Mouse (Mus musculus): ENCODE data around the gene Limch1. TPM values are rescaled to one million over a fixed set of nuclear protein-coding genes. Genes with fewer than 3 reads are reported as not detected.

Gene Limch1
- polyA plus RNA-seq, 1 experiment from 2014 or later: 58.6 TPM

DNA sequence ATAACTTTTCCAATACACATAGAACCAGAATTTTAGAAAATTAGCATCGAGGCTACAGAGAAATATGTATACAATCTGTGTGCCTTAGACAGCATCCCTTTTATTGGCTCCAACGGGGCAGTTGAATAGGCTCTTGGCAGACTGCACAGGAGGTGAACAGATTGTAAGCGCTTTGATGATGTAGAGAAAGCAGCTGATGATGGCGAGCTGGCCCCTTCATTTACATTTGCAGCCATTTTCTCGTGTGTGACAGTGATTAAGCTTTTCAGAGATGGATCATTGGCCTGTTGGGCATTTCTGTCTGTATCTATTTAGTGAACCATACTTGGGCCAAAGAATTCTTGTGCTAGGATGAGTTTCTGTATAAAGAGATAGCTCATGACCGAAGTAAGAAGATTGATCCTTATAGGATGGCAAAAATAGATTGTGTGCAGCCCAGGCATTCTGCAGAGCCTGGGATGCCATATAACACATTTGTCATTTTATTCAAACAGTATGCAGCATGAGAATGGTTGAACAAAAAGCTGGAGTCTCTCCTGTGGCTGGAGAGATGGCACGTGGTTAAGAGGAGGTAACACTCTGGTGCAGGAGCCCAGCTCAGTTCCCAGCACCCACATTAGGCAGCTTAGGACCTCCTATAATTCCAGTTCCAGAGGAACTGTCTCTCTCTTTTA lies 208.5 kb downstream of the Limch1 start:
- no peaks in the 10 kb centered on the region for H3K27me3 ChIP-seq (ENCODE audit: control insufficient read depth, insufficient read depth, low read length)
- H3K9ac ChIP-seq: no peak overlapping the region
- peak overlapping the region; percentile 59 for H3K27ac ChIP-seq
- peaks cover 6% of the 10 kb centered on the region; the same call in 1 of the 2 replicates for H3K9me3 ChIP-seq (ENCODE audit: control insufficient read depth, low read length)
- H3K4me3 ChIP-seq (replicated peaks; ENCODE audit: low read length): no peak overlapping the region
- peaks cover 4% of the 10 kb centered on the region; the same call in 1 of the 2 replicates for H3K4me1 ChIP-seq (replicated peaks; ENCODE audit: control insufficient read depth, insufficient read depth, low read length)
- 35% methylated on average over 7 of the region's 7 CpGs for WGBS
- H3K4me2 ChIP-seq (replicated peaks): no peak overlapping the region
- no peaks in the 10 kb centered on the region for H3K36me3 ChIP-seq (replicated peaks; ENCODE audit: control insufficient read depth, insufficient read depth)
- ATAC-seq (ENCODE audit: low FRiP score) (0 out of 2 replicates have a peak, but pooled peaks have one; percentile 34), DNase-seq (ENCODE audit: low spot score) (peak; percentile 71)

DNA sequence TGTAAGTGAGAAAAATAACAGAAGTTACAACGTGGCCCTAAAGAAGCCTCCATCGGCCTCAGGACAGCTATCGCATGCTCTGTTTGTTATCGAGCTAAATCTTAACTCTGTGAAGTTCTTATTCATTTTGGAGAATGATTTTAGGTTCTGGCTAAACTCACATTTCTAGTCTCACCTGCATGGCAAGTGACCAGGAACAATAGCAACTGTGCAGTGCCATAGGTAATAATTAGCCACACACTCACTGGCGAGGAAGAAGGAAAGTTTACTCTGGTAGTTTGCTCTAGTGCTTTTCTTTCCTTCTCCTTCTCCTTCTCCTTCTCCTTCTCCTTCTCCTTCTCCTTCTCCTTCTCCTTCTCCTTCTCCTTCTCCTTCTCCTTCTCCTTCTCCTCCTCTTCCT lies 209.6 kb downstream of the Limch1 start:
- Histone ChIP-seq H3K27ac (no peak overlapping the region), H3K4me2 (replicated peaks) (no peak overlapping the region), H3K4me1 (replicated peaks; ENCODE audit: control insufficient read depth, insufficient read depth, low read length) (0 out of 2 replicates have a peak, but pooled peaks cover 4% of the 10 kb centered on the region), H3K9ac (no peak overlapping the region), H3K27me3 (ENCODE audit: control insufficient read depth, insufficient read depth, low read length) (no peaks in the 10 kb centered on the region), H3K4me3 (replicated peaks; ENCODE audit: low read length) (no peak overlapping the region), H3K36me3 (replicated peaks; ENCODE audit: control insufficient read depth, insufficient read depth) (no peaks in the 10 kb centered on the region), H3K9me3 (ENCODE audit: control insufficient read depth, low read length) (peaks cover 6% of the 10 kb centered on the region; the same call in 1 of the 2 replicates)
- 91% methylated on average over 5 of the region's 5 CpGs for WGBS
- no peak for ATAC-seq (ENCODE audit: low FRiP score)
- no peak for DNase-seq (ENCODE audit: low spot score)

DNA sequence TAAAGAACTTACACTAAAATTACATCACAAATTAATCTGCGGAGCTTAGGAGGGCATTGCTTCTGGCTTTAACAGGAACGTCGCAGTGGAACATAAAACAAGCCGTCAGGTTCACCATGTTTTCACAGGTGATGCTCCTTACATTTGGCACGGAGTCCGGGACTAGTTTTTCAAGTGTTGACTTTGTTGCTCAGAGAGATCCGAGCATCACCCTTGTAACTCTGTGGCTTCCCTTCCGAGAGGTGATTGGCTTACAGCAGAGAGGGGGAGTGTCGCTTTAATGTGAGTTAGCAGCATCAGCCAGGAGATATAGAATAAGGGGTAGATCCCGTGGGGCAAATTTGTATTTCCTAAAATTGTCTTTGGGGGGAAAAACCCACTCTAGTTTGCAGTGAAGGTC lies 212.0 kb downstream of the Limch1 start:
- no peaks in the 10 kb centered on the region for H3K27me3 ChIP-seq (ENCODE audit: control insufficient read depth, insufficient read depth, low read length)
- H3K27ac ChIP-seq: no peak overlapping the region
- no peak overlapping the region for H3K9ac ChIP-seq
- peaks cover under 1% of the 10 kb centered on the region; the same call in 1 of the 2 replicates for H3K9me3 ChIP-seq (ENCODE audit: control insufficient read depth, low read length)
- DNase-seq (ENCODE audit: low spot score) (no peak), ATAC-seq (ENCODE audit: low FRiP score) (no peak)
- WGBS: 84% methylated on average over 10 of the region's 10 CpGs
- 0 out of 2 replicates have a peak, but pooled peaks cover 4% of the 10 kb centered on the region for H3K4me1 ChIP-seq (replicated peaks; ENCODE audit: control insufficient read depth, insufficient read depth, low read length)
- H3K36me3 ChIP-seq (replicated peaks; ENCODE audit: control insufficient read depth, insufficient read depth): no peaks in the 10 kb centered on the region
- H3K4me3 ChIP-seq (replicated peaks; ENCODE audit: low read length): no peak overlapping the region
- no peak overlapping the region for H3K4me2 ChIP-seq (replicated peaks)

DNA sequence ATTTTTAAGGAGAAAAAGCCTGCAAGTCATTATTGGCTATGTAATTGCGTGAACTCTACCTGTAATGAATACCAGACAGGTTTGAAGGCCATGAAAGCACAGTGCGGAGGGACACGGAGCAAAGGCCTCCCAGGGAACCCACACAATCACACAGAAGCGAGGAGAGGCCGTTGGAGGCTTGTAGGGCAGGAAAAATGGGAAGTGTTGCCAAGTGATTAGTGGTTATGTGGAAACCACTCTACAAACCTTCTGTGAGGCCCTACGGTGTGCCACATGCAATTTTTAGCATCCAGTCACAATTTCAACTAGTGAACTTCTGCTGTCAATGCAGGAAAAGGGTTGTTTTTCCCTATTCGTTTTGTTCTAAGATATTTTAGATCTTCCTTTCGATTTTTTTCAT lies 212.5 kb downstream of the Limch1 start:
- no peak overlapping the region for H3K27ac ChIP-seq
- H3K9ac ChIP-seq: no peak overlapping the region
- 0 out of 2 replicates have a peak, but pooled peaks cover 4% of the 10 kb centered on the region for H3K4me1 ChIP-seq (replicated peaks; ENCODE audit: control insufficient read depth, insufficient read depth, low read length)
- no peaks in the 10 kb centered on the region for H3K36me3 ChIP-seq (replicated peaks; ENCODE audit: control insufficient read depth, insufficient read depth)
- no peak for ATAC-seq (ENCODE audit: low FRiP score)
- no peaks in the 10 kb centered on the region for H3K27me3 ChIP-seq (ENCODE audit: control insufficient read depth, insufficient read depth, low read length)
- no peak overlapping the region for H3K4me3 ChIP-seq (replicated peaks; ENCODE audit: low read length)
- DNase-seq (ENCODE audit: low spot score): no peak
- H3K4me2 ChIP-seq (replicated peaks): no peak overlapping the region
- 80% methylated on average over 8 of the region's 8 CpGs for WGBS
- no peaks in the 10 kb centered on the region for H3K9me3 ChIP-seq (ENCODE audit: control insufficient read depth, low read length)

DNA sequence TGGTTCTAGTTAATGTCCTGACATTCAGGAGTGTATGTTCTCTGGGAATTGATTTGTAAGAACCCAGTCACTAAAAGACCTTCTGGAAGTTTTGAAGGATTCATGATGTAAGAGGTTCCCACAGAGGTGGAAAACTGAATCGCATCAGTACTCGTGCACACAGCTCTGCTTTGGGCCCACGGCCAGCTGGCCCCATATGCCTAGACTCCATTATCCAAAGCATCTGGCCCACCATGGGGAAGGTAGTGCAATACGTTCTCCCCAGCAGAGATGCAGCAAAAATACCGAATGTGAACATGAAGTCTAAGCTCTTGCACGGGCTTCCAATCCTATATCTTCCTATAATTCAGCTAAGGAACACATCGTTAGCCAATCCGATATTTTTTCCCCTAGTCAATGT lies 214.3 kb downstream of the Limch1 start:
- Histone ChIP-seq H3K4me1 (replicated peaks; ENCODE audit: control insufficient read depth, insufficient read depth, low read length) (no peaks in the 10 kb centered on the region), H3K9ac (no peak overlapping the region), H3K36me3 (replicated peaks; ENCODE audit: control insufficient read depth, insufficient read depth) (no peaks in the 10 kb centered on the region), H3K27me3 (ENCODE audit: control insufficient read depth, insufficient read depth, low read length) (no peaks in the 10 kb centered on the region), H3K4me2 (replicated peaks) (no peak overlapping the region), H3K9me3 (ENCODE audit: control insufficient read depth, low read length) (no peaks in the 10 kb centered on the region), H3K4me3 (replicated peaks; ENCODE audit: low read length) (no peak overlapping the region), H3K27ac (no peak overlapping the region)
- ATAC-seq (ENCODE audit: low FRiP score) (no peak), DNase-seq (ENCODE audit: low spot score) (no peak)
- 77% methylated on average over 8 of the region's 8 CpGs for WGBS

DNA sequence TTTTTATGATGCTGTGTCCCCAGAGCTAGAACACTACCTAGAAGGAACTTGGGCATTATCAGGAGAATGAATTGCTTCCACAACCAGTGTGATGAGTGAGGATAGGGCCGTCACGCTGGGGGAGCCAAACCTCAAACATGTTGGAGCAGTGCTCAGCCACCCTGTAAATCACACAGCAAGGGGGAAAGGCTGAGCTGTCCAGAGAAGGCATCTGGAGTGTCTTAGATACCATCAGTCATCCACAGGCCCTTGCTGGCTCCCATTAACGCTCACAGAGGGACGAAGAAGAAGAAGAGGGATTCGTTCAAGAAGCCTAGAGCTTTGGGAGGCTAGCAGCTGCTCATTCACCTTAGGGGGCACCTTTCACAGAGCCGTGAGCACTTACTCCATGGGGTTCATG lies 219.8 kb downstream of the Limch1 start:
- H3K27me3 ChIP-seq (ENCODE audit: control insufficient read depth, insufficient read depth, low read length): no peaks in the 10 kb centered on the region
- ATAC-seq (ENCODE audit: low FRiP score): no peak
- H3K9ac ChIP-seq: no peak overlapping the region
- H3K4me2 ChIP-seq (replicated peaks): no peak overlapping the region
- no peaks in the 10 kb centered on the region for H3K36me3 ChIP-seq (replicated peaks; ENCODE audit: control insufficient read depth, insufficient read depth)
- 44% methylated on average over 6 of the region's 6 CpGs for WGBS
- DNase-seq (ENCODE audit: low spot score): no peak
- H3K9me3 ChIP-seq (ENCODE audit: control insufficient read depth, low read length): no peaks in the 10 kb centered on the region
- peaks cover 33% of the 10 kb centered on the region for H3K4me1 ChIP-seq (replicated peaks; ENCODE audit: control insufficient read depth, insufficient read depth, low read length)
- no peak overlapping the region for H3K4me3 ChIP-seq (replicated peaks; ENCODE audit: low read length)
- H3K27ac ChIP-seq: no peak overlapping the region

DNA sequence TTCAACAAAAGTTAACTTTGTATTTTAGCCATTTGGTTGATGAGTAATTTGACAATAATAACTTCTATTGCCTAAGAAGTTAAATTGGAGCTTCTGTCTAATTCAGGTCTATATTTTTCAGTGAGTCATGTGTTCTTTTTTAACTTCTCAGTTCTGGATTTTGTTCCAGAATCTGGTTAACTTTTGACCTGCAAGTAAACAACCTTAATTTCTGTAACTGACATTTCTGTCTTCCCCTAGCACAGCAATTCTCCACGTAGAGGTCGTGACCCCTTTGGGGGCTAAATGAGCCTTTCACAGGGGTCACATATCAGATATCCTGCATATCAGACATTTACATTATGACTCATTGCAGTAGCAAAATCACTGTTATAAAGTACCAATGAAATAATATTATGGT lies 221.5 kb downstream of the Limch1 start:
- Histone ChIP-seq H3K9ac (no peak overlapping the region), H3K4me3 (replicated peaks; ENCODE audit: low read length) (no peak overlapping the region), H3K36me3 (replicated peaks; ENCODE audit: control insufficient read depth, insufficient read depth) (no peaks in the 10 kb centered on the region), H3K27me3 (ENCODE audit: control insufficient read depth, insufficient read depth, low read length) (no peaks in the 10 kb centered on the region), H3K4me2 (replicated peaks) (peak overlapping the region; percentile 54; the same call in 1 of the 2 replicates), H3K9me3 (ENCODE audit: control insufficient read depth, low read length) (no peaks in the 10 kb centered on the region), H3K27ac (peak overlapping the region; percentile 72; the same call in 1 of the 2 replicates), H3K4me1 (replicated peaks; ENCODE audit: control insufficient read depth, insufficient read depth, low read length) (peaks cover 33% of the 10 kb centered on the region)
- ATAC-seq (ENCODE audit: low FRiP score) (no peak), DNase-seq (ENCODE audit: low spot score) (no peak)
- WGBS: 45% methylated on average over 2 of the region's 2 CpGs

DNA sequence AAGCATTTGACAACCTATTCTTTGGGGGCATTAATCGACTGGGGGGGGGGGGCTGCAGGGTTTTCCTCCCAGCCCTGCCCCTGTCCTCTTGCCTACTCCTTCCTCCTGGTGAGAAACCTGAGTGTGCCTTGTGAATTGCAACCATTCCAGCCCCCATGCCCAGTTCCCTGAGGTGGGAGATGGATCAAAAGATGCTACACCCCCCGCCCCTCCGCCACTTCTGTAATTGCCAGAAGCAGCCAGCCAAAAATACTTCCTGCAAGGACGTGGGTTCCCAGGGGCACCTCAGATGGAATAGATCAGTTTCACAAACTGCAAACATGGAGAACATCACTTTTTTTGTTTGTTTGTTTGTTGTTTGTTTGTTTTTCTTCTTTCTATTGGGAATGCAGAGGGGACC lies 222.0 kb downstream of the Limch1 start:
- peak; percentile 48 for DNase-seq (ENCODE audit: low spot score)
- 9% methylated on average over 4 of the region's 4 CpGs for WGBS
- ATAC-seq (ENCODE audit: low FRiP score): peak; percentile 25; the same call in 1 of the 2 replicates

DNA sequence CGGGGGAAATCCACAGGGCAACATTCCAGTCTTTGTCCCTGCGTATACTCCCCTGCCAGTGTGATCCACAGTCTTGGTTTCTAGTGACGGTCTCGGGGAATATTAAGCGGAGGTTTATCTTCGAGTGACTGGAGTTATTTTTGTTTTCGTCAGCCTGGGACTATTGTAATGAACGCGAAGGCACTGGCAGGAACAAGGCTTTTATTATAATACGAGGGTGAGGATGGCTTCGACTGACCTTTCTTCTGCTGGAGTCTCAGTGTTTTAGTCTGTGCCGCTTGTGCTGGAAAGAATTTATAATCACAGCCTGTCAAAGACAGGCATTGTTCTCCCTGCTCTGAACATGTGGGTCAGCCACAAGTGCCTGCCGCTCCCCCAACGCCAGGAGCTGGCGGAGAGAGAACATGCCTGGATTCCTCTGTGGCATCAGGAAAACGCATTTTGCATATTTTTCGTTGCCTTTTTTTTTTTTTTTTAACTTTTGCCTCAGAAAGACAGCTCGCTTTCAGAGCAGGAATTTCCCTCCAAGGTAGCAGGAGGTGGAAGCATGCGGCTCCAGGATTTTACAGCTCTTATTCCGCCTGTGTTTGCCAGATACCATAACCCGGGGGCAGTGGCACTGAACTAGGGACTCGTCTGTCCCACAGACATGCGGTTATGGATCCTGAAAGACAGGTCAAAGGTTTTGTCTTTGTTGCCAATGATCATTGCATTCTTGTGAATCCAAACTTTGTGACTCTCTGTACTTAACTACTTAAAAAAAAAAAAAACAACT lies 222.6 kb downstream of the Limch1 start:
- Histone ChIP-seq H3K4me2 (replicated peaks) (peak overlapping the region; percentile 54), H3K27ac (peak overlapping the region; percentile 72), H3K27me3 (ENCODE audit: control insufficient read depth, insufficient read depth, low read length) (no peaks in the 10 kb centered on the region), H3K4me3 (replicated peaks; ENCODE audit: low read length) (peak overlapping the region; percentile 14), H3K9ac (peak overlapping the region; percentile 50), H3K9me3 (ENCODE audit: control insufficient read depth, low read length) (no peaks in the 10 kb centered on the region), H3K36me3 (replicated peaks; ENCODE audit: control insufficient read depth, insufficient read depth) (no peaks in the 10 kb centered on the region), H3K4me1 (replicated peaks; ENCODE audit: control insufficient read depth, insufficient read depth, low read length) (peaks cover 33% of the 10 kb centered on the region)
- ATAC-seq (ENCODE audit: low FRiP score) (peak; percentile 83), DNase-seq (ENCODE audit: low spot score) (peak; percentile 57)
- WGBS: 2% methylated on average over 23 of the region's 23 CpGs

More for the DNA sequence above, 222.0 kb downstream of the Limch1 start:
- Histone ChIP-seq H3K27me3 (ENCODE audit: control insufficient read depth, insufficient read depth, low read length) (no peaks in the 10 kb centered on the region), H3K4me2 (replicated peaks) (peak overlapping the region; percentile 54), H3K27ac (peak overlapping the region; percentile 72), H3K4me1 (replicated peaks; ENCODE audit: control insufficient read depth, insufficient read depth, low read length) (peaks cover 33% of the 10 kb centered on the region), H3K9ac (peak overlapping the region; percentile 50), H3K4me3 (replicated peaks; ENCODE audit: low read length) (peak overlapping the region; percentile 14; the same call in 1 of the 2 replicates), H3K9me3 (ENCODE audit: control insufficient read depth, low read length) (no peaks in the 10 kb centered on the region), H3K36me3 (replicated peaks; ENCODE audit: control insufficient read depth, insufficient read depth) (no peaks in the 10 kb centered on the region)
